Comparison of ENCODE assay signal across 8 mouse cellular contexts in genomic region chr7:3693809-3694075, GRCm38 (mm10). TPM values are rescaled to one million over a fixed set of nuclear protein-coding genes. Genes with fewer than 3 reads are reported as not detected.
DNase-seq lines count a peak whose midpoint lies in the region; ATAC-seq and TF ChIP-seq lines count a peak whose summit lies in the region.

No protein-coding gene starts in this region.

- WGBS in kidney, embryonic 15.5 days, result under 1% methylated on average over 18 of the region's 18 CpGs
- under 1% methylated on average over 18 of the region's 18 CpGs for WGBS in bone marrow, adult 2 months
- WGBS in hindbrain, embryonic 12.5 days, result under 1% methylated on average over 18 of the region's 18 CpGs
- under 1% methylated on average over 18 of the region's 18 CpGs for WGBS in midbrain, embryonic 12.5 days

- H3K4me2 ChIP-seq in kidney, embryonic 15.5 days, result peak overlapping the region; percentile 90
- peak overlapping the region; percentile 85 for H3K4me2 ChIP-seq in hindbrain, embryonic 12.5 days (replicated peaks)
- H3K4me2 ChIP-seq in midbrain, embryonic 12.5 days (replicated peaks), result peak overlapping the region; percentile 85

- H3K4me3 ChIP-seq in kidney, embryonic 15.5 days (replicated peaks), result peak overlapping the region; percentile 76
- H3K4me3 ChIP-seq in bone marrow, adult 2 months (replicated peaks; ENCODE audit: control insufficient read depth, low read depth, low read length), result peak overlapping the region; percentile 75
- peak overlapping the region; percentile 72 for H3K4me3 ChIP-seq in hindbrain, embryonic 12.5 days
- H3K4me3 ChIP-seq in midbrain, embryonic 12.5 days, result peak overlapping the region; percentile 60

- DNase-seq in kidney, postnatal 25 days, result no peak
- no peak for DNase-seq in cerebellum, postnatal 36 days
- DNase-seq in urinary bladder, postnatal 25 days (ENCODE audit: low spot score), result no peak
- DNase-seq in left cerebral cortex, adult 8-10 months (ENCODE audit: low spot score in 2 of 2), result no peak

- TF ChIP-seq POLR2A in bone marrow, adult 2 months (IDR thresholded peaks at IDR 0.05; ENCODE audit: borderline replicate concordance, control insufficient read depth, low read depth, low read length), result no peak

- H3K27me3 ChIP-seq in kidney, embryonic 15.5 days, result no peaks in the 10 kb centered on the region
- H3K27me3 ChIP-seq in hindbrain, embryonic 12.5 days, result no peaks in the 10 kb centered on the region
- H3K27me3 ChIP-seq in midbrain, embryonic 12.5 days, result no peaks in the 10 kb centered on the region

- no peak for TF ChIP-seq CTCF in bone marrow, adult 2 months (IDR thresholded peaks at IDR 0.05; ENCODE audit: control insufficient read depth, insufficient read depth, low read length)

- peaks cover 25% of the 10 kb centered on the region for H3K4me1 ChIP-seq in kidney, embryonic 15.5 days
- H3K4me1 ChIP-seq in bone marrow, adult 2 months (ENCODE audit: control insufficient read depth, insufficient read depth, low read length), result no peaks in the 10 kb centered on the region
- H3K4me1 ChIP-seq in hindbrain, embryonic 12.5 days, result peaks cover 19% of the 10 kb centered on the region
- H3K4me1 ChIP-seq in midbrain, embryonic 12.5 days, result peaks cover 28% of the 10 kb centered on the region

- H3K9ac ChIP-seq in kidney, embryonic 15.5 days, result peak overlapping the region; percentile 90
- H3K9ac ChIP-seq in hindbrain, embryonic 12.5 days, result peak overlapping the region; percentile 88
- peak overlapping the region; percentile 82 for H3K9ac ChIP-seq in midbrain, embryonic 12.5 days (replicated peaks)

- no peak for ATAC-seq in kidney, embryonic 15.5 days (replicated peaks; ENCODE audit: low FRiP score)
- ATAC-seq in hindbrain, embryonic 12.5 days (ENCODE audit: low FRiP score), result no peak
- no peak for ATAC-seq in midbrain, embryonic 12.5 days (ENCODE audit: low FRiP score, low read depth)

- H3K36me3 ChIP-seq in kidney, embryonic 15.5 days, result peaks cover 44% of the 10 kb centered on the region
- H3K36me3 ChIP-seq in hindbrain, embryonic 12.5 days, result peaks cover 24% of the 10 kb centered on the region
- peaks cover 18% of the 10 kb centered on the region for H3K36me3 ChIP-seq in midbrain, embryonic 12.5 days

- H3K27ac ChIP-seq in kidney, embryonic 15.5 days, result peak overlapping the region; percentile 99
- peak overlapping the region; percentile 85 for H3K27ac ChIP-seq in bone marrow, adult 2 months (ENCODE audit: control insufficient read depth, insufficient read depth, low read depth, low read length, poor library complexity)
- H3K27ac ChIP-seq in hindbrain, embryonic 12.5 days, result peak overlapping the region; percentile 94
- peak overlapping the region; percentile 91 for H3K27ac ChIP-seq in midbrain, embryonic 12.5 days (replicated peaks)

- no peaks in the 10 kb centered on the region for H3K9me3 ChIP-seq in kidney, embryonic 15.5 days (replicated peaks)
- H3K9me3 ChIP-seq in hindbrain, embryonic 12.5 days (replicated peaks), result no peaks in the 10 kb centered on the region
- H3K9me3 ChIP-seq in midbrain, embryonic 12.5 days, result no peaks in the 10 kb centered on the region

RNA-seq across cellular contexts. Expression of gene Mboat7, which starts 0.4 kb away (rescaled TPM):
- 56.9 and 59.6 TPM in 2 replicates for polyA plus RNA-seq in kidney, embryonic 15.5 days (2015; fragmentation: Nextera tagmentation; extraction: Ambion mirVana)
- 19.5 and 43.5 TPM in 2 replicates for polyA plus RNA-seq in bone marrow, adult 2 months (2011; ENCODE audit: insufficient read depth, insufficient read length, low replicate concordance, missing spikeins)
- polyA plus RNA-seq in hindbrain, embryonic 12.5 days (2016; fragmentation: Nextera tagmentation; extraction: Ambion mirVana), result 50.8 and 57.4 TPM in 2 replicates
- polyA plus RNA-seq in midbrain, embryonic 12.5 days (2016; fragmentation: Nextera tagmentation; extraction: Ambion mirVana), result 37.9 and 42.6 TPM in 2 replicates
- 100 to 1,000 TPM; 211 to 222 (median 220) TPM for total RNA-seq in left cerebral cortex, adult 8-10 months (2022)

RNA-seq across cellular contexts. Expression of gene Tsen34, which starts 1.1 kb away (rescaled TPM):
- 274 and 286 TPM in 2 replicates for polyA plus RNA-seq in kidney, embryonic 15.5 days (2015; fragmentation: Nextera tagmentation; extraction: Ambion mirVana)
- 23.8 and 25.8 TPM in 2 replicates for polyA plus RNA-seq in bone marrow, adult 2 months (2011; ENCODE audit: insufficient read depth, insufficient read length, low replicate concordance, missing spikeins)
- polyA plus RNA-seq in hindbrain, embryonic 12.5 days (2016; fragmentation: Nextera tagmentation; extraction: Ambion mirVana), result 217 and 228 TPM in 2 replicates
- 202 and 212 TPM in 2 replicates for polyA plus RNA-seq in midbrain, embryonic 12.5 days (2016; fragmentation: Nextera tagmentation; extraction: Ambion mirVana)
- 10 to 100 TPM; 90.2 to 97.5 (median 95.3) TPM for total RNA-seq in left cerebral cortex, adult 8-10 months (2022)

RNA-seq across cellular contexts. Expression of gene Rps9, which starts 10.1 kb away (rescaled TPM):
- polyA plus RNA-seq in kidney, embryonic 15.5 days (2015; fragmentation: Nextera tagmentation; extraction: Ambion mirVana), result 1,518 and 1,652 TPM in 2 replicates
- 3,380 and 3,507 TPM in 2 replicates for polyA plus RNA-seq in bone marrow, adult 2 months (2011; ENCODE audit: insufficient read depth, insufficient read length, low replicate concordance, missing spikeins)
- polyA plus RNA-seq in hindbrain, embryonic 12.5 days (2016; fragmentation: Nextera tagmentation; extraction: Ambion mirVana), result 989 and 1,031 TPM in 2 replicates
- 1,015 and 1,051 TPM in 2 replicates for polyA plus RNA-seq in midbrain, embryonic 12.5 days (2016; fragmentation: Nextera tagmentation; extraction: Ambion mirVana)
- total RNA-seq in left cerebral cortex, adult 8-10 months (2022), result 100 to 1,000 TPM; 334 to 440 (median 376) TPM

RNA-seq across cellular contexts. Expression of gene Tmc4, which starts 16.4 kb away (rescaled TPM):
- polyA plus RNA-seq in kidney, embryonic 15.5 days (2015; fragmentation: Nextera tagmentation; extraction: Ambion mirVana), result 20.4 and 23.9 TPM in 2 replicates
- polyA plus RNA-seq in bone marrow, adult 2 months (2011; ENCODE audit: insufficient read depth, insufficient read length, low replicate concordance, missing spikeins), result 16.0 and 39.8 TPM in 2 replicates
- polyA plus RNA-seq in hindbrain, embryonic 12.5 days (2016; fragmentation: Nextera tagmentation; extraction: Ambion mirVana), result 5.5 and 6.7 TPM in 2 replicates
- 2.8 and 3.1 TPM in 2 replicates for polyA plus RNA-seq in midbrain, embryonic 12.5 days (2016; fragmentation: Nextera tagmentation; extraction: Ambion mirVana)
- total RNA-seq in left cerebral cortex, adult 8-10 months (2022), result 1 to 10 TPM; 3.7 to 7.7 (median 7.1) TPM

RNA-seq across cellular contexts. Expression of gene Pirb, which starts 26.4 kb away (rescaled TPM):
- polyA plus RNA-seq in kidney, embryonic 15.5 days (2015; fragmentation: Nextera tagmentation; extraction: Ambion mirVana), result 0.68 and 1.1 TPM in 2 replicates
- polyA plus RNA-seq in bone marrow, adult 2 months (2011; ENCODE audit: insufficient read depth, insufficient read length, low replicate concordance, missing spikeins), result 41.4 and 143 TPM in 2 replicates
- polyA plus RNA-seq in hindbrain, embryonic 12.5 days (2016; fragmentation: Nextera tagmentation; extraction: Ambion mirVana), result 0.19 and 0.30 TPM in 2 replicates
- polyA plus RNA-seq in midbrain, embryonic 12.5 days (2016; fragmentation: Nextera tagmentation; extraction: Ambion mirVana), result 0.15 and 0.22 TPM in 2 replicates
- under 1 TPM; 0.23 to 0.43 (median 0.31) TPM for total RNA-seq in left cerebral cortex, adult 8-10 months (2022)
